ENCODE assay signal across 22 mouse cellular contexts in the genomic region with DNA sequence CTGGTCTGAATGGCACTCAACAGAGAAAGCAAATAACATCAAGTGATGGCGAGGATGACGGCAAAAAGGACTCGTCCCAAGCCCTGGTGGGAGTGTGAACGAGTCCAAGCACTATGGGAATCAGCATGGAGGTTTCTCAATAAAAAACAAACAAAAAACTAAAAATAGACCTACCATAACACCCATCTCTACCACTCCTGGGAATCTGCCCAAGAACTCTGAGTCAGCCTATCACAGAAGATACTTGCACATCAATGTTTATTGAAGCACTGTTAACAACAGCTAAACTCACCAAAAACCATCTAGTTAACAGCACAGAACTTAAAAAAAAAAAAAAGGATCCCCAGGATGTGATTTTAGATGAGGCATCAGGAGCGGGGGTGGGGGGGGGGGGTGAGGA. TPM values are rescaled to one million over a fixed set of nuclear protein-coding genes. Genes with fewer than 3 reads are reported as not detected.
DNase-seq lines count a peak whose midpoint lies in the region; ATAC-seq and TF ChIP-seq lines count a peak whose summit lies in the region.
"Had no signal": no experiment of that assay in that cellular context is flagged by ENCODE, and none has a peak within 500 bp of the region (broad histone marks: within the 10 kb centered on the region; RNA-seq: fewer than 3 reads in every experiment).

No protein-coding gene starts in this region.

- TF ChIP-seq POLR2A in lung, adult 2 months (IDR thresholded peaks at IDR 0.05; ENCODE audit: borderline replicate concordance, extremely low read depth, low read depth, low read length) = no peak

- no peak overlapping the region for H3K4me2 ChIP-seq in heart, embryonic 15.5 days
- H3K4me2 ChIP-seq in hindbrain, embryonic 12.5 days (replicated peaks) = no peak overlapping the region
- H3K4me2 ChIP-seq: kidney, embryonic 15.5 days; liver, embryonic 12.5 days; lung, embryonic 15.5 days; midbrain, embryonic 15.5 days; neural tube, embryonic 12.5 days had no signal

- 83% methylated on average over 5 of the region's 5 CpGs for WGBS in heart, embryonic 15.5 days
- WGBS in lung, adult 2 months = 62% methylated on average over 5 of the region's 5 CpGs
- WGBS in hindbrain, embryonic 12.5 days = 96% methylated on average over 5 of the region's 5 CpGs

- DNase-seq in heart, postnatal 4 days = no peak
- peak; percentile 35 for DNase-seq in layer of hippocampus, adult 9-10 months (ENCODE audit: low spot score)
- DNase-seq in layer of hippocampus, postnatal 10 days (ENCODE audit: low spot score in 2 of 2) = no peak
- DNase-seq in lung, postnatal 36 days = peak; percentile 25
- no peak for DNase-seq in lung, adult 2 months
- DNase-seq in brain, adult 2 months (ENCODE audit: low read depth, low spot score) = peak; percentile 83
- DNase-seq: cerebellum, postnatal 14 days; forebrain, postnatal 0 days; gastrocnemius, postnatal 36 days; kidney, postnatal 4 days; thymus, postnatal 25 days had no signal

- no peaks in the 10 kb centered on the region for H3K9me3 ChIP-seq in heart, embryonic 15.5 days (replicated peaks)
- H3K9me3 ChIP-seq in hindbrain, embryonic 12.5 days (replicated peaks) = 0 out of 2 replicates have a peak, but pooled peaks cover 4% of the 10 kb centered on the region
- H3K9me3 ChIP-seq: heart, embryonic 10.5 days; kidney, embryonic 15.5 days; limb, embryonic 10.5 days; liver, embryonic 12.5 days; lung, embryonic 15.5 days; midbrain, embryonic 15.5 days; neural tube, embryonic 12.5 days had no signal

- H3K4me1 ChIP-seq in heart, embryonic 15.5 days (replicated peaks) = peaks cover 70% of the 10 kb centered on the region
- no peaks in the 10 kb centered on the region for H3K4me1 ChIP-seq in lung, adult 2 months (ENCODE audit: control insufficient read depth, insufficient read depth, low read length)
- no peaks in the 10 kb centered on the region for H3K4me1 ChIP-seq in hindbrain, embryonic 12.5 days
- H3K4me1 ChIP-seq: midbrain, embryonic 15.5 days had no signal

- no peak overlapping the region for H3K4me3 ChIP-seq in heart, embryonic 15.5 days
- no peak overlapping the region for H3K4me3 ChIP-seq in lung, adult 2 months (replicated peaks; ENCODE audit: extremely low read depth, low read depth, low read length)
- H3K4me3 ChIP-seq in hindbrain, embryonic 12.5 days = no peak overlapping the region
- H3K4me3 ChIP-seq: heart, embryonic 10.5 days; kidney, embryonic 15.5 days; limb, embryonic 10.5 days; liver, embryonic 12.5 days; lung, embryonic 15.5 days; midbrain, embryonic 15.5 days; neural tube, embryonic 12.5 days had no signal

- H3K27ac ChIP-seq in heart, embryonic 15.5 days = peak overlapping the region; percentile 78; the same call in 1 of the 2 replicates
- H3K27ac ChIP-seq in hindbrain, embryonic 12.5 days = no peak overlapping the region
- H3K27ac ChIP-seq: kidney, embryonic 15.5 days; limb, embryonic 10.5 days; liver, embryonic 12.5 days; lung, embryonic 15.5 days; macrophage; midbrain, embryonic 15.5 days; neural tube, embryonic 12.5 days had no signal

- no peaks in the 10 kb centered on the region for H3K27me3 ChIP-seq in heart, embryonic 15.5 days
- no peaks in the 10 kb centered on the region for H3K27me3 ChIP-seq in hindbrain, embryonic 12.5 days
- H3K27me3 ChIP-seq: kidney, embryonic 15.5 days; liver, embryonic 12.5 days; lung, embryonic 15.5 days; midbrain, embryonic 15.5 days; neural tube, embryonic 12.5 days had no signal

- ATAC-seq in heart, embryonic 15.5 days (replicated peaks; ENCODE audit: insufficient number of reproducible peaks, insufficient read depth, low FRiP score, low read depth) = no peak
- ATAC-seq in hindbrain, embryonic 12.5 days (ENCODE audit: low FRiP score) = no peak
- ATAC-seq: forebrain, postnatal 0 days; intestine, postnatal 0 days; liver, embryonic 12.5 days; midbrain, embryonic 15.5 days had no signal

- H3K36me3 ChIP-seq in heart, embryonic 15.5 days = no peaks in the 10 kb centered on the region
- H3K36me3 ChIP-seq in hindbrain, embryonic 12.5 days = no peaks in the 10 kb centered on the region; the same call in 1 of the 2 replicates
- H3K36me3 ChIP-seq: heart, embryonic 10.5 days; kidney, embryonic 15.5 days; liver, embryonic 12.5 days; lung, embryonic 15.5 days; midbrain, embryonic 15.5 days; neural tube, embryonic 12.5 days had no signal

- H3K9ac ChIP-seq in heart, embryonic 15.5 days = no peak overlapping the region
- no peak overlapping the region for H3K9ac ChIP-seq in hindbrain, embryonic 12.5 days
- H3K9ac ChIP-seq: forebrain, postnatal 0 days; kidney, embryonic 15.5 days; liver, embryonic 12.5 days; lung, embryonic 15.5 days; midbrain, embryonic 15.5 days; neural tube, embryonic 12.5 days had no signal

- TF ChIP-seq CTCF in lung, adult 2 months (IDR thresholded peaks at IDR 0.05; ENCODE audit: insufficient read depth, low read length) = no peak

RNA-seq across cellular contexts. Expression of a gene that starts 55.0 kb away (rescaled TPM):
- 54.8 and 66.2 TPM in 2 replicates for polyA plus RNA-seq in heart, embryonic 15.5 days (2015; fragmentation: Nextera tagmentation; extraction: Ambion mirVana)
- 100 to 1,000 TPM; 160 to 163 TPM for total RNA-seq in heart, postnatal 4 days (2021)
- total RNA-seq in layer of hippocampus, postnatal 10 days (2021) = 10 to 100 TPM; 47.8 to 54.7 TPM
- polyA plus RNA-seq in lung, adult 2 months (2012; rRNA removed) = 3.6 TPM in 2 replicates
- polyA plus RNA-seq in hindbrain, embryonic 12.5 days (2016; fragmentation: Nextera tagmentation; extraction: Ambion mirVana) = 55.1 and 57.0 TPM in 2 replicates

Comparison
In these comparisons a context has a peak if more than half of its experiments do, and no peak if none do; other contexts are left out.
1. DNase-seq: peak in layer of hippocampus, adult 9-10 months (single experiment), lung, postnatal 36 days (single experiment) and brain, adult 2 months (single experiment); none in heart, postnatal 4 days (single experiment), layer of hippocampus, postnatal 10 days (0 of 2) and lung, adult 2 months (single experiment).
2. RNA of a gene that starts 55.0 kb away (polyA plus RNA-seq): 54.8 to 66.2 TPM in heart, embryonic 15.5 days and 55.1 to 57.0 TPM in hindbrain, embryonic 12.5 days; 3.6 TPM in lung, adult 2 months; every median in the first group is over 10 times any median in the second.